Mouse (Mus musculus) spleen, postnatal 10 days (tissue): ENCODE data around the gene Ado.

ENCODE experiments used
- DNase-seq, 2 experiments: peaks; one replicate each; pipeline ENCODE4 v3.0.0; 2021 to 2022; ENCODE audit warnings: low spot score in 2 of 2

Ado gene

GRCm38 (mm10) chr10:67536621-67537141 is 12.1 kb downstream of the Ado start:
- DNase-seq: peak; percentile 27 to 52

- DNase-seq: peak; percentile 51 to 77
Measured at GRCm38 (mm10) chr10:67535972-67536371, 12.8 kb downstream of the Ado start.

- DNase-seq: peak; percentile 22 to 32
Measured at GRCm38 (mm10) chr10:67535256-67535655, 13.5 kb downstream of the Ado start, which contains the start of gene Egr2. Egr2 (plus strand) TSS chr10:67535475.

GRCm38 (mm10) chr10:67529769-67530168 is 19.0 kb downstream of the Ado start:
- DNase-seq: no peak

GRCm38 (mm10) chr10:67526435-67526834 is 22.3 kb downstream of the Ado start:
- DNase-seq: no peak

GRCm38 (mm10) chr10:67524694-67525093 is 24.1 kb downstream of the Ado start:
- DNase-seq: no peak

- DNase-seq: no peak
Measured at GRCm38 (mm10) chr10:67524130-67524529, 24.6 kb downstream of the Ado start.

- DNase-seq: no peak
Measured at GRCm38 (mm10) chr10:67518733-67519132, 30.0 kb downstream of the Ado start.

GRCm38 (mm10) chr10:67512871-67513270 is 35.9 kb downstream of the Ado start:
- no peak for DNase-seq

- no peak for DNase-seq
Measured at GRCm38 (mm10) chr10:67512211-67512610, 36.5 kb downstream of the Ado start.

- no peak for DNase-seq
Measured at GRCm38 (mm10) chr10:67505248-67505647, 43.5 kb downstream of the Ado start.

- DNase-seq: no peak
Measured at GRCm38 (mm10) chr10:67504046-67504445, 44.7 kb downstream of the Ado start.

GRCm38 (mm10) chr10:67503320-67503995 is 45.3 kb downstream of the Ado start:
- DNase-seq: peak; percentile 11 to 26

GRCm38 (mm10) chr10:67497951-67498350 is 50.8 kb downstream of the Ado start:
- no peak for DNase-seq

- no peak for DNase-seq
Measured at GRCm38 (mm10) chr10:67497144-67497892, 51.4 kb downstream of the Ado start.
